Mouse (Mus musculus) MEL (cell line): ENCODE results near the gene Klhdc7b.

ENCODE experiments used
- CHD2 ChIP-seq: IDR thresholded peaks from 2 replicates; pipeline ENCODE4 v1.6.1; 2011; ENCODE audit warnings: low read length, improper control_type of control experiment
- CTCF ChIP-seq, 3 experiments: IDR thresholded peaks in 2 of 3; conservative IDR thresholded peaks in 1 of 3; 2 replicates each; pipeline ENCODE4 v1.5.1; 2011 to 2012; ENCODE audit warnings: low read length in 3 of 3, low read depth in 2 of 3, mild to moderate bottlenecking in 2 of 3, improper control_type of control experiment in 1 of 3, inconsistent platforms in 1 of 3, mixed read lengths in 1 of 3, moderate library complexity in 1 of 3; ENCODE audit not compliant: control insufficient read depth in 1 of 3, insufficient read depth in 1 of 3, poor library complexity in 1 of 3, severe bottlenecking in 1 of 3
- EP300 ChIP-seq, 2 experiments: IDR thresholded peaks; 2 replicates each; pipeline ENCODE4 v1.6.1; 2011; ENCODE audit warnings: improper control_type of control experiment in 2 of 2, low read length in 2 of 2, low read depth in 1 of 2, mild to moderate bottlenecking in 1 of 2
- ETS1 ChIP-seq: IDR thresholded peaks from 2 replicates; pipeline ENCODE4 v1.6.1; 2012; ENCODE audit warnings: low read depth, mild to moderate bottlenecking, inconsistent platforms, low read length, improper control_type of control experiment, moderate library complexity
- GATA1 ChIP-seq: IDR thresholded peaks from 2 replicates; pipeline ENCODE4 v1.6.1; 2011; ENCODE audit warnings: low read depth, low read length, improper control_type of control experiment
- JUND ChIP-seq: IDR thresholded peaks from 2 replicates; pipeline ENCODE4 v1.6.1; 2011; ENCODE audit warnings: low read depth, mild to moderate bottlenecking, improper control_type of control experiment, low read length
- MAFK ChIP-seq: IDR thresholded peaks from 2 replicates; pipeline ENCODE4 v1.6.1; 2011; ENCODE audit warnings: low read depth, mild to moderate bottlenecking, low read length, improper control_type of control experiment, borderline replicate concordance
- MAX ChIP-seq: IDR thresholded peaks from 2 replicates; pipeline ENCODE4 v1.6.1; 2011; ENCODE audit warnings: low read length, improper control_type of control experiment
- MXI1 ChIP-seq: IDR thresholded peaks from 2 replicates; pipeline ENCODE4 v1.6.1; 2011; ENCODE audit warnings: mild to moderate bottlenecking, low read depth, low read length, improper control_type of control experiment
- MYB ChIP-seq: IDR thresholded peaks from 2 replicates; pipeline ENCODE4 v1.6.1; 2011; ENCODE audit warnings: mild to moderate bottlenecking, low read depth, low read length, improper control_type of control experiment
- SMC3 ChIP-seq: IDR thresholded peaks from 2 replicates; pipeline ENCODE4 v1.6.1; 2011; ENCODE audit warnings: low read depth, low read length, improper control_type of control experiment
- TAL1 ChIP-seq: IDR thresholded peaks from 2 replicates; pipeline ENCODE4 v1.6.1; 2012; ENCODE audit warnings: mild to moderate bottlenecking, inconsistent platforms, low read length, moderate library complexity, mixed read lengths
- TCF12 ChIP-seq: IDR thresholded peaks from 2 replicates; pipeline ENCODE4 v1.6.1; 2014; ENCODE audit warnings: low read depth, mild to moderate bottlenecking, inconsistent platforms, low read length, improper control_type of control experiment, moderate library complexity
- ZNF384 ChIP-seq: IDR thresholded peaks from 2 replicates; pipeline ENCODE4 v1.6.1; 2012; ENCODE audit warnings: low read depth, mild to moderate bottlenecking, inconsistent platforms, low read length, improper control_type of control experiment

DNA sequence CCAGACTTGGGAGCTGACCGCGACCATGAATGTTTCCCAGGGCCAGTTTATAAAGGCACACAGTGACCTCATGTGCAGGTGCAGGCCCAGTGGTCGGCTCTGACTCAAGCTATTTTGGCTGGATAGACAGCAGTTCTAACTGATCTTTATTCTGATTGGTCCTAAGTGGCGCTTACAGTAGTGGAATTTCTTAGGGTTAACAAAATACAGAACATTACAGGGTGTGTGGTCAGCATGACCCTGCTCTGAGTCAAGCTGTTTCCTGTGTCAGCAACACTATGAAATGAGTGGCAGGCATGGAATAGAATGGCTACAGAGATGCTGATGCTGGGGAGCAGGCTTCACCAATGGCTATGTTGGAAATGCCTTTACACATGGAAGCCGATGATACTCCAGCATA lies 51.2 kb downstream of the Klhdc7b start:
- TF ChIP-seq CTCF (IDR thresholded peaks at IDR 0.05 in 2 of 3, conservative IDR thresholded peaks at IDR 0.05 in 1 of 3; ENCODE audit: control insufficient read depth in 1 of 3, insufficient read depth in 1 of 3, low read depth in 2 of 3, low read length in 3 of 3, poor library complexity in 1 of 3, severe bottlenecking in 1 of 3) = no peak
- no peak for TF ChIP-seq JUND
- no peak for TF ChIP-seq CHD2
- no peak for TF ChIP-seq MXI1
- no peak for TF ChIP-seq SMC3
- no peak for TF ChIP-seq TCF12
- TF ChIP-seq TAL1 = no peak
- TF ChIP-seq MYB = no peak
- TF ChIP-seq EP300 (IDR thresholded peaks at IDR 0.05; ENCODE audit: low read depth in 1 of 2, low read length in 2 of 2) = no peak
- no peak for TF ChIP-seq GATA1
- TF ChIP-seq ZNF384 = no peak
- no peak for TF ChIP-seq MAFK
- no peak for TF ChIP-seq MAX
- no peak for TF ChIP-seq ETS1
